Mouse (Mus musculus): ENCODE measurements around the gene Cd81.

GRCm38 (mm10) chr7:143105258-143105897 is 52.8 kb downstream of the Cd81 start:
- TF ChIP-seq POLR2A (IDR thresholded peaks at IDR 0.05; ENCODE audit: borderline replicate concordance, control insufficient read depth, low read depth, low read length) (no peak), CTCF (IDR thresholded peaks at IDR 0.05; ENCODE audit: control insufficient read depth, insufficient read depth, low read length) (no peak)

Measured in bone marrow, adult 2 months (tissue).